Mouse (Mus musculus) regulatory T cell (primary cell): ENCODE results near the gene Banp.

ENCODE experiments used
- in situ Hi-C: fragments of 300-600 bp; cut with MboI, MseI; formaldehyde crosslinking; loops from one replicate; pipeline ENCODE4 v1.15.1; 2025; ENCODE audit warnings: high pct_unique_total_duplicates

Banp gene

DNA sequence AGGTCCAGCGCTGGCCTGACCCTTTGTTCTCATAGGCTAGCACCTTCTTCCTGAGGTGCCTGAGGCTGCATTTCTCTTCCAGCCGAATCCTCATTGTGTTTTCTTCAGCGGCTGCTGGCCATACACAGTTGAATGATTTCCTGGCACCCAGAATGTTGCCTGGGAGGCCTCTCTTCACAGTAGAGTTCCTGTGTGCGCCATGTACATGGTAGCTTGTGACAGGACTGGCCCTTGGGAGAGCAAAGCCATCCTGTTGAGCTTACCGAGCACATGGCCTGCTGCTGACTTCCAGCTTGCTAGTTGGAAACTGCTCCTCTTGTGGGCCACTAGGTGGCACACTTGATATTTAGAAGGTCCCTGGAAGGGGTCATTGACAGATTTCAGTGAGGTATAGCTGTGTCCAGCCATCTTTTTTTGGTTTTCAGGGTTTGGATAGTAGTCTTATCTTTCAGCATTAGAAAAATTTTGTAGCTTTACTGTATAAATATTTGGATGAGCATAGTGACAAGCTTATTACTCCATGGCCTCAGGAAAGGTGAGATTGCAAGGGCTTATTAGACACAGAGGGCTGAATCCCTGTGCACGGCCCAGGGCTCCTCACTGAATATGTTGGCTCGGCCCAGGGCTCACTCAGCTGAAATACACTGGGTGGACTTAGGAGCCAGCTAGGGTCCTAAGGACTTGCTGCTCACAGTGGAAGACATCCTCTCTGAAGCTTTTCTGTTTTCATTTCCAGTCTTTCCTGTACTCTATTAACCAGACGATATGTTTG lies 28.5 kb downstream of the Banp start:
- in situ Hi-C loops: no loop called here

- in situ Hi-C loops: no loop called here
Observed at GRCm38 (mm10) chr8:121978670-121979069, 29.1 kb downstream of the Banp start.

GRCm38 (mm10) chr8:121980792-121981519 lies 31.4 kb downstream of the Banp start:
- in situ Hi-C loops: no loop called here

DNA sequence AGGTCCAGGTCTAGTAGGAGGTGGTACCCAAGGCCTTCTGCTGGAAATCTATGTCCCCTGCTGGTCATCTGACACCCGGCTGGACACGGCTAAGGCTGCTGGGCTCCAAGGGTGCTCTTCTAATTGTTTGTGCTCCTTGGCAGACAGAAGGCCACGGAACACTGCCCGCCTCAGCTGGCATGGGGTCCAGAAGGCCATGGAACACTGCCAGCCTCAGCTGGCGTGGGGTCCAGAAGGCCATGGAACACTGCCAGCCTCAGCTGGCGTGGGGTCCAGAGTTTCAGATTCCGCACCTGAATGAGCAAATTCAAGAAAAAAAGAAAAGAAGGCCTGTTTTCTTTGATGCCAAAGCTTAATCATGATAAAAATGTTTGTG lies 32.0 kb downstream of the Banp start:
- in situ Hi-C loops: no loop called here

DNA sequence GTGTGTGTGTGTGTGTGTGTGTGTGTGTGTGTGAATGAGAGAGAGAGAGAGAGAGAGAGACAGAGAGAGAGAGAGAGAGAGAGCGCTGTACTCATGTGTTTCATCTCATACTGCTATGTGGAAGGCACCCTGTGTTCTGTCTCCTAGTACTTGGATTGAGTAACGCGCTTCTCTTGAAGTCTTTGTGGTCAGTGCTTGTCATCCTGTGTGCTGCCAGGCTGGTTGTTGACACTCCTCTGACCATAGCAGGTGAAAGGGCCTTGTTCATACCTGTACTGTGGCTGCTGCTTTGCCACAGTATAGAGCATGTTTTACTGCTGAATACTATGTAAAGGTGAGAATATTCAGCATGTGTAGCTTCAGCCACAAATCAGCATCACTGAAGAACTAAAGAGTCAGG lies 36.1 kb downstream of the Banp start:
- in situ Hi-C loops: no loop called here

- in situ Hi-C loops: no loop called here
Observed at GRCm38 (mm10) chr8:121987892-121988291, 38.3 kb downstream of the Banp start.

DNA sequence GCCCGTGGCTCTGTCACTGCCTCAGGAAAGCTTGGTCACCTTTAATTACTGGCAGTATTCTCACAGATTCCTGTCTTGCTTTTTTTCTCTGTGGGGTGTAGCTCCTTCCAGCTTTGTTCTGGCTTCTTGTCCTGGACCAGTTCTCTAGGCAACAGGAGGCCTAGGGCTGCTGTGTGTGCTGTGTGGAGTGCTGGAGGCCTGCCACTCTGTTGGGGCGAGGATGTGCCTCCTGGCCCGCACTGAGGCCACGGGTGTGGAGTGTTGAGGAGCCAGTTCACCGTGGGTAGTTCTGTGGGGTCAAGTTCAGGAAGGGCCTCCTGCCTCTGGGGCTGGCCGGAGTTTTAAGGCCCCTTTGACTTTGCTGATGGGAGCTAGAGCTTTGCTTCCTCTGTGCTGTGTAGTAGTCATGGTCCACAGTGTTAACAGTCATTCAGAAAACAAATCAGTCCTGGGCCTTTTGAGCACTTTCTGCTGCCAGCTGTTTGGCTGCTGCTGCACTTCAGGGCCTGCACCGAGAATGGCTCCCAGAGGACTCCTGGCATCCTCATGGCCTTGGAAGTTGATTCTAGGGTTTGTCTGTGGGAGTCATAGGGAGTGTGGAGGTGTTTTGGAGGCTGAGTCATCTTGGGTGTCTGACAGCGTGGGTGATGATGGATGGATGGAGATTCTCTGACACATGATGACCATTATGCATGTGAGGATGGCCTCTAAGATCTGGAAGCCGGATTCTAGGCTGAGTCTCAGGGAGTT lies 41.1 kb downstream of the Banp start:
- in situ Hi-C loops: loop anchor here (10.0 kb wide), 1 partner anchor 344 kb away; no protein-coding TSS in a partner anchor

DNA sequence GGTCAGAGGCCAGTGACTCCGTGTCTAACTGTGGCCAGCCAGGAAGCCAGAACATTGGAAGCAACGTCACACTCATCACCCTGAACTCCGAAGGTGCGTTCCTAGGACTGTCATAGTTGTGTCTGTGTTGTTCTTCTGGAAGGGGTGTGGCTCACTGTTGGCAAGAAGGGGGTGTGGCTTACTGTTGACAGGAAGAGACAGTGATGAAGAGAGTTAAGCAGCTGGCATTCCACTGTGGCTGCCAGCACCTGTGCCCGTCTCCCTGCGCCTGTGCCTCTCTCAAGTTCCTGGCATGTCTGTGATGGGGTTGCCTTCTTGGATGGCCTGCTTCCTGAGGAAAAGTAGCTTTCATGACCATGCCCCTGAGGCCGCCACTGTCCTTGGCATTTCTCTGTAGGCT lies 42.1 kb downstream of the Banp start:
- in situ Hi-C loops: loop anchor here (10.0 kb wide), 1 partner anchor 343 kb away; no protein-coding TSS in a partner anchor

GRCm38 (mm10) chr8:121992911-121993310 lies 43.4 kb downstream of the Banp start:
- in situ Hi-C loops: loop anchor here (10.0 kb wide), 1 partner anchor 342 kb away; no protein-coding TSS in a partner anchor

DNA sequence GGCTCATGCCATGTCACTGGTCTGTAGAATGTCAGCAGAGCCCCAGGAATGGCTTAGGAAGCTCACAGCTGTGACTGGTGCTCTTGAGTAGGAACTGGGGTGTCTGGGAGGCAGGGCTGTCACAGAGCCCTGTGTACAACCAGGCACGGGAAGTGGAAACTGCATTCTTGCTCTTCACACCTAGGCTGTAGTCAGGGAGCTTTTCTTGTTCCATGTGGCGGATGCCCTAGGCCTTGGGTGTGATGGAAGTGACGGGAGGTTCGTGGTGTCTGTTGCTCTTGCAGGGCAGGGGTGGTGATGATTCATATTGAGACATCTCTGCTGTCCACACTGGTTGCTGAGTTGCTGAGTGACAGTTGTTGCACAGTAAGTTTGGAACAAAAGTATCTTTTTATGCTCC lies 45.6 kb downstream of the Banp start:
- in situ Hi-C loops: loop anchor here (10.0 kb wide), 1 partner anchor 340 kb away; no protein-coding TSS in a partner anchor

DNA sequence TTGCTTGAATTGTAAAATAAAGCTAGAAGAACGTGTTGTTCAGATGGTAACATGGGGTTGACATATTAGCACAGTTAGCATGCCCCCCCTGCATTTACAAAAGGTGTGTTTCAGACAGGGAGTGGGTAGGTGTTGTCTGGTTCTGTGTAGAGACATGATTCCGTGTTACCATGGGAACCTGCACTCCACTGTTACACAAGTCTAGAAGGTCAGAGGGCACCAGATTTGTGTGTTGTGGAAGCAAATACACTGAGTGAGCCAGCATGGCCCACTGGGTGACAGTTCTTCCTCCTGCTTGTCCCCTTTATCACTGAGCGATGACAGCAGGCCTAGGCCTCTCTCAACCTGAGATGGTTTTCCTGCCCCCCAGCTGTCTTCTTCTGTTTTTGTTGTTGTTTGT lies 46.3 kb downstream of the Banp start:
- in situ Hi-C loops: loop anchor here (10.0 kb wide), 1 partner anchor 339 kb away; no protein-coding TSS in a partner anchor

GRCm38 (mm10) chr8:121998631-121999030 lies 49.1 kb downstream of the Banp start:
- in situ Hi-C loops: loop anchor here (10.0 kb wide), 1 partner anchor 336 kb away; no protein-coding TSS in a partner anchor

DNA sequence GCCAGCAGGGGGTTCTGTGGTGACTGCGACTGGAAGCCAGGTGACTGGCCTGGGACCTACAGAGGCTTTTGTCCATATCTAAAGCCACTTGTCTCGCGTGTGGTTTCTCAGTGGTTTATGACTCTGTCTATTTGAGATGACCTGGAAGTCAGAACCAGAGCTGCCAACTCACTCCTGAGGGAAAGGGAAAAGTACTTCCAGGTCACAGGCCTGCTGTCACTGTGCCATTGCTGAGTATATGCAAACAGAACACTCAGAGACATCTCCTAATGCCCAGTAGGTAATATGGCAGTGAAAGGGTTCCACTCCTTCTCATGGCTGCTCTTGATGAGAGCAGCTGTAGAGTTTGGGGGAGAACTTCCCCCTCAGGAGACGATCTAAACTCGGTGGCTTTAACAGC lies 49.7 kb downstream of the Banp start:
- in situ Hi-C loops: loop anchor here (10.0 kb wide), 1 partner anchor 336 kb away; no protein-coding TSS in a partner anchor

DNA sequence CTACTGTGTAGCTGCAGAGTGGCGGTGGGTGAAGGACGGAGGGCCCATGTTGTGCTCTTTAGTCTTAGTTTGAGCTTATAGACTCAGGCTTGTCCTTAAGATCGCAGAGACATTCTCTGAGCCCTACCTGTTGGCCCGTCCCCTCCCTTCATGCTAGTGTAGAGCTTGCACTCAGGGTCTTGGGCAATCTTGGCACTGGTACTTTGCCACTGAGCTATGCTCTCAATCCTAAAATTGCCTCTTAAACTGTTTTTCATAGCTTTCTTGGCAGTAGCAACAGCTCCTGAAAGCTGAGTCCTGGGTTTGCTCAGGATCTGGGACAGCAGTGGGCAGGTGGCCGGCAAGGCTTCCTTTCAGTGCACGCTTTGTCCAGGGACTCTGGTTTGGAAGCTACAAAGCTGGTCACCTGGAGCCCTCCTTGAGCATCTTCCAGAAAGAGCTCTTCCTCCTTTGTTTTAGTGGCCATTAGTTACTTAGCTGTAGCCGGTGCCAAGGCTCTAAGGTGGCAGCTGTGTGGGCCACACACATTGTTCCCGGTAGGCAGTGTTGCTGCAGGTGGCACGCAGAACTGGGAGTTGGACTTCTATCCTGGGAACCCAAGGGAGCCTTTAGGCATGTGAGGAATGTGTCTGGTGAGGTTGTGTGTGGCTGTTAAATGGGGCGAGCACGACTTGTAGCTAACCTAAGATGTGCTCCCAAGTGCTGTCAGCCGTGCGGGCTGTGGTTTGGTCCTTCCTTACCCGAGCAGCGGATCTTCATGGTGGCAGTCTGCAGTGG lies 52.0 kb downstream of the Banp start:
- in situ Hi-C loops: no loop called here

DNA sequence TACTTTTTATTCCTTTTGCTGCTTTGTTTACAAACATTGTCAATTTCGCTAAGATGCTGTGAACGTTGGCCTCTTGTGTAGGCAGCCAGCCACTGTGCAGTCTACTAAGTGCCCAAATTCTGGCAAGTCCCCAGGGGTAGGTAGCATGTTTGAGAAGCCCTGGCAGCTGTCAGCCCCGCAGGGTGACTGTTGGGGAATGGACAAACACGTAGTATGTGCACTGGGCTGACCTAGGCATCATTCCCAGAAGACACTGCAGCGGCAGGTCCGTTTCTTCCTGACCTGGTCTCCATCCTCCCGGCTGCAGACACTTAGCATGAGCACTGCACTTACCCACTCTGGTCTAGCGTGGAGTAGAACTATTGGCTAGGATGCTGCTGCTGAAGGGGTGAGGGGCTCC lies 54.1 kb downstream of the Banp start:
- in situ Hi-C loops: no loop called here

DNA sequence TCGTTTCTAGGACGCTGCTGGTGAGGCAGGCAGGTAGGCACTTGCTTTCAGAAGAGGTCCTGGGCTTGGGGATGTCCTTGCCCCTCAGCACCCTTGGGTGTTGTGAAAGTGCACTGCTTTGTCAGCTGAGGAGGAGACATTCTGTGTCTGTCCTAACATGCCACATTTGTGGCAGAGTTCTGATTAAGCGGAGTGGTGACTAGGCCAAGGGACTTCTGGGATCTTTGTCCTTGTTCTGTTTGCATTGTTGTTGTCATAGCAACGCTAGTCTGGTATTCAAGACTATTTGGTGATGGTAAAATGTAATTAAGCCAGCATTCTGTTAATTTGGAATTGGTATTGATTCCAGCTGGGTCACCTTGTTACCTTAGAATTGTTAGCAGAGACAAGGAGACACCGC lies 54.6 kb downstream of the Banp start:
- in situ Hi-C loops: no loop called here

DNA sequence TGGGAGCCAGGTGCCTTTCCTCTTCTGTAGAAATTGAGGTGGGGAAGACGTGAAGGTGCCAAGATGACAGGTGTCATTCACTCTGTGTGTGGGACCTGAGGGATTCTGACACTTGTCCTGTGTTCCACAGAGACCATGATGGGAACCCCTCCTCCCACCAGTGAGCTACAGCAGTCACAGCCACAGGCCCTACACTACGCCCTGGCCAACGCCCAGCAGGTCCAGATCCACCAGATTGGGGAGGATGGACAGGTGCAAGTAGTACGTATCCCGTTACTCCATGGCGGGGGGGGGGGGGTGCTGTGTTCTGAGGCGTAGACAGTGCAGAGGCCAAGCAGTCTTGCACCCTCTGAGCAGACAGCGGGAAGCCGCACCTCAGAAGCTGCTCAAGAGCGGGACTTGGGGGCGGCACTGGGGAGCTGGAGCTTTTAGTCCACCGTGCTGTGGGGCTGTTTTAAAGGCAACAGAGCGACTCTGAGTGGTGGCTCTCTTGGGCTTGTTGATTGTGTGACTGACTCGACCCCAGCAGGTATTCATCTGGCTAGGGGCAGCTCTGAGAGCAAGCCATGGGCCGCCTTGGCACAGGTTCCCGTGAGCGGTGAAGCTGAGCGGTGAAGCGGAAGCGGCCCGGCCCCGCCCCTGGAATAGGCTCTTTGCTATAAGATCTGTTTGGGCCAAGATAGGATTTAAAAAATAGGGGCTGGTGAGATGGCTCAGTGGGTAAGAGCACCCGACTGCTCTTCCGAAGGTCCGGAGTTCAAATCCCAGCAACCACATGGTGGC lies 56.1 kb downstream of the Banp start:
- in situ Hi-C loops: no loop called here

DNA sequence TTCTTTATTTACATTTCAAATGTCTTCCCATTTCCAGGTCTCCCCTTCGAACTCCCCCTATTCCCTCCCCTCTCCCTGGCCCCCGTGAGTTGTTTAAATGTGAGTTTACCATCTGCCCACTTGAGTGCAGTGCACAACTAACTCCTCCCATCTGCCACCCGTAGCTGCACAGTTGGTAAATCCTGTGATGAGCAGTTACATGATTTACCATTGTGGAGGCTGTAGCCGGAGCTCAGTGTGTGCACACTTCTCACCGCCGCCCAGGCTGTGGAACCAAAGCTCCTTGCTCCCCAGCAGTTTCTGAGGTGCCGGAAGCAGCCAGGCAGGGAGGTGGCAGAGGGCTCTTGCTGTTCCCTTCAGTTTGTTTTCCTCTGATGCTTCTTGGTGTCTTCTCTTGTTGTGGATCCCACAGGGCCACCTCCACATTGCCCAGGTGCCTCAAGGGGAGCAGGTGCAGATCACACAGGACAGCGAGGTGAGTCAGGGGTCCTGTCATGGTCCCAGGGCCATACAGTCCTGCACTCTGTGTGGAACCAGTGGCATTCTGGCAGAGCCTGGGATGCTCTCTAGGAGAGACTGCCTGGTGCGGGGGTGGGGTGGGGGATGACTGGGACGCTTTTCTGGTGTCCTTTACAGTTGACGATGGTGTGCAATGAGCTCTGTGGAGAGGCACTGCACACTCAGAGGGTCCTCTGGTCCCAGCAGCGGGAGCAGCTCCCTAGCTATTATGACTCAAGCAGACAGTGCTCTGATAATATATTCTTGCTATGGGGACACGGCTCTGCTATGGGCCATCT lies 57.3 kb downstream of the Banp start:
- in situ Hi-C loops: no loop called here

GRCm38 (mm10) chr8:122008395-122008794 lies 58.8 kb downstream of the Banp start:
- in situ Hi-C loops: no loop called here

DNA sequence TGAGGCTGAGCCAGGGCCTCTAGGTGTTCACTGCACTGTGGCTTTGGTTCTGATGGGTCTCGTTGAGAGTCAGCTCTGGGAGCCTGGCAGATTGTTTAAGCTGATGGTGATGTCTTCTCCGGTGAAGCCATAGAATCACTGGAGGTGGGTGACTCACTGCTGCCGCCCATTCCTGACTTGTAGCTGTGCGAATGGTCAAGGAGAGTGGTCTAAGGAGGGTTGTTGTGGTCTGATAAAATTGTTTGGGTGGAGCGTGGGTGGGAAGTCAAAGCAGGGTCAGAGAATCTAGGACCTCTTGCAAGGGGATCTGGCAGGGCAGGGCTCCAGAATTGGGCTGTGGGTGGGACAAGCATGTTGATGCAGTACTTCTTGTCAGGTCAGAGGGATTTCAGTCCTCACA lies 61.1 kb downstream of the Banp start:
- in situ Hi-C loops: no loop called here
